Mouse (Mus musculus): ENCODE measurements around the gene Gm27027. TPM values are rescaled to one million over a fixed set of nuclear protein-coding genes. Genes with fewer than 3 reads are reported as not detected.

Gm27027 gene
- polyA plus RNA-seq, 1 experiment from 2014 or later, result not detected

GRCm38 (mm10) chr2:93926141-93926540 is 70.0 kb downstream of the Gm27027 start:
- 95% methylated on average over 8 of the region's 8 CpGs for WGBS
- no peak for ATAC-seq (ENCODE audit: insufficient read depth, low FRiP score, low TSS enrichment)

GRCm38 (mm10) chr2:93919093-93919492 is 77.1 kb downstream of the Gm27027 start:
- Histone ChIP-seq H3K27ac (ENCODE audit: low read depth, low read length) (no peak overlapping the region), H3K4me2 (ENCODE audit: low read depth) (no peak overlapping the region), H3K27me3 (ENCODE audit: control insufficient read depth, insufficient read depth, low read length) (no peaks in the 10 kb centered on the region), H3K36me3 (ENCODE audit: control insufficient read depth, insufficient read depth, low read length) (no peaks in the 10 kb centered on the region), H3K9me3 (ENCODE audit: control insufficient read depth, low read length) (no peaks in the 10 kb centered on the region), H3K4me1 (ENCODE audit: control insufficient read depth, insufficient read depth, low read length) (no peaks in the 10 kb centered on the region), H3K9ac (ENCODE audit: low read length) (no peak overlapping the region), H3K4me3 (ENCODE audit: low read depth, low read length) (no peak overlapping the region)
- WGBS, result 91% methylated on average over 3 of the region's 3 CpGs
- ATAC-seq (ENCODE audit: insufficient read depth, low FRiP score, low TSS enrichment) (no peak), DNase-seq (ENCODE audit: low spot score) (no peak)

More at GRCm38 (mm10) chr2:93926141-93926540, 70.0 kb downstream of the Gm27027 start:
- no peak overlapping the region for H3K9ac ChIP-seq (ENCODE audit: low read length)
- no peaks in the 10 kb centered on the region for H3K4me1 ChIP-seq (ENCODE audit: control insufficient read depth, insufficient read depth, low read length)
- H3K4me2 ChIP-seq (ENCODE audit: low read depth), result no peak overlapping the region
- DNase-seq (ENCODE audit: low spot score), result no peak
- no peaks in the 10 kb centered on the region for H3K9me3 ChIP-seq (ENCODE audit: control insufficient read depth, low read length)
- no peak overlapping the region for H3K4me3 ChIP-seq (ENCODE audit: low read depth, low read length)
- no peaks in the 10 kb centered on the region for H3K27me3 ChIP-seq (ENCODE audit: control insufficient read depth, insufficient read depth, low read length)
- no peaks in the 10 kb centered on the region for H3K36me3 ChIP-seq (ENCODE audit: control insufficient read depth, insufficient read depth, low read length)
- H3K27ac ChIP-seq (ENCODE audit: low read depth, low read length), result no peak overlapping the region

- Histone ChIP-seq H3K9me3 (ENCODE audit: control insufficient read depth, low read length) (no peaks in the 10 kb centered on the region), H3K36me3 (ENCODE audit: control insufficient read depth, insufficient read depth, low read length) (no peaks in the 10 kb centered on the region), H3K9ac (ENCODE audit: low read length) (no peak overlapping the region), H3K27ac (ENCODE audit: low read depth, low read length) (no peak overlapping the region), H3K4me3 (ENCODE audit: low read depth, low read length) (no peak overlapping the region), H3K27me3 (ENCODE audit: control insufficient read depth, insufficient read depth, low read length) (no peaks in the 10 kb centered on the region), H3K4me2 (ENCODE audit: low read depth) (no peak overlapping the region), H3K4me1 (ENCODE audit: control insufficient read depth, insufficient read depth, low read length) (no peaks in the 10 kb centered on the region)
- ATAC-seq (ENCODE audit: insufficient read depth, low FRiP score, low TSS enrichment), result no peak
- DNase-seq (ENCODE audit: low spot score), result no peak
- 90% methylated on average over 2 of the region's 2 CpGs for WGBS
Observed at GRCm38 (mm10) chr2:93913552-93913951, 82.6 kb downstream of the Gm27027 start.

- no peak overlapping the region for H3K4me3 ChIP-seq (ENCODE audit: low read depth, low read length)
- no peaks in the 10 kb centered on the region for H3K9me3 ChIP-seq (ENCODE audit: control insufficient read depth, low read length)
- no peak overlapping the region for H3K27ac ChIP-seq (ENCODE audit: low read depth, low read length)
- peaks cover 6% of the 10 kb centered on the region for H3K4me1 ChIP-seq (ENCODE audit: control insufficient read depth, insufficient read depth, low read length)
- H3K27me3 ChIP-seq (ENCODE audit: control insufficient read depth, insufficient read depth, low read length), result no peaks in the 10 kb centered on the region
- no peak overlapping the region for H3K4me2 ChIP-seq (ENCODE audit: low read depth)
- H3K36me3 ChIP-seq (ENCODE audit: control insufficient read depth, insufficient read depth, low read length), result no peaks in the 10 kb centered on the region
- ATAC-seq (ENCODE audit: insufficient read depth, low FRiP score, low TSS enrichment), result no peak
- 86% methylated on average over 10 of the region's 10 CpGs for WGBS
- H3K9ac ChIP-seq (ENCODE audit: low read length), result no peak overlapping the region
- DNase-seq (ENCODE audit: low spot score), result no peak
Observed at GRCm38 (mm10) chr2:93911942-93912341, 84.2 kb downstream of the Gm27027 start.

DNA sequence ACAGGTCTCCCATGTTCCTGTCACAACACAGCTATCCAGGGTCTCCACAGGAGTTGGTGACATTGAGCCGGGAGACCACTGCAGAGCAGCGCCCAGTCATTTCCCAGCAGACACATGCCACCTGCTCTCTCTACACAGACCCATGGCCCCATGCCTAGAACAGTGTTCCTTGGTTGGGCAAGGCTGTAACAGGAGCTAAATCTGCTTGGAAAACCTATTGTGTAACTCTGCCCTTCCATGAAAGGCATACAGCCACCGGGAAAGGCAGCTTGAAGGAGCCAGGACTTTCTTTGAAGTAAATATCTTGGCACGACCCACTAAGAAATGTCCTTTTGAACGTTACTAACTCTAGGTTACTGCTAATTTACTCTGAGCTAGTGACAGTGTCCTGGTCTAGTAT is 86.4 kb downstream of the Gm27027 start:
- Histone ChIP-seq H3K9me3 (ENCODE audit: control insufficient read depth, low read length) (no peaks in the 10 kb centered on the region), H3K9ac (ENCODE audit: low read length) (no peak overlapping the region), H3K4me1 (ENCODE audit: control insufficient read depth, insufficient read depth, low read length) (peaks cover 9% of the 10 kb centered on the region), H3K4me2 (ENCODE audit: low read depth) (no peak overlapping the region), H3K27ac (ENCODE audit: low read depth, low read length) (no peak overlapping the region), H3K4me3 (ENCODE audit: low read depth, low read length) (no peak overlapping the region), H3K36me3 (ENCODE audit: control insufficient read depth, insufficient read depth, low read length) (no peaks in the 10 kb centered on the region), H3K27me3 (ENCODE audit: control insufficient read depth, insufficient read depth, low read length) (no peaks in the 10 kb centered on the region)
- WGBS, result 81% methylated on average over 5 of the region's 5 CpGs
- ATAC-seq (ENCODE audit: insufficient read depth, low FRiP score, low TSS enrichment) (no peak), DNase-seq (ENCODE audit: low spot score) (no peak)

GRCm38 (mm10) chr2:93907519-93908294 is 88.4 kb downstream of the Gm27027 start:
- Histone ChIP-seq H3K9ac (ENCODE audit: low read length) (no peak overlapping the region; the same call in 1 of the 2 replicates), H3K27ac (ENCODE audit: low read depth, low read length) (no peak overlapping the region), H3K4me3 (ENCODE audit: low read depth, low read length) (no peak overlapping the region), H3K4me1 (ENCODE audit: control insufficient read depth, insufficient read depth, low read length) (peaks cover 9% of the 10 kb centered on the region), H3K27me3 (ENCODE audit: control insufficient read depth, insufficient read depth, low read length) (no peaks in the 10 kb centered on the region), H3K4me2 (ENCODE audit: low read depth) (no peak overlapping the region), H3K9me3 (ENCODE audit: control insufficient read depth, low read length) (no peaks in the 10 kb centered on the region), H3K36me3 (ENCODE audit: control insufficient read depth, insufficient read depth, low read length) (no peaks in the 10 kb centered on the region)
- 62% methylated on average over 9 of the region's 9 CpGs for WGBS
- ATAC-seq (ENCODE audit: insufficient read depth, low FRiP score, low TSS enrichment) (no peak), DNase-seq (ENCODE audit: low spot score) (no peak)

Other genes with a start within 250 kb of the Gm27027 start
- 73.6 and 77.0 TPM in 2 replicates for gene Ext2, start 173.8 kb downstream of the Gm27027 start, polyA plus RNA-seq (2014; fragmentation: Nextera tagmentation; extraction: Ambion mirVana)
- gene Accs, start 146.4 kb downstream of the Gm27027 start, polyA plus RNA-seq (2014; fragmentation: Nextera tagmentation; extraction: Ambion mirVana), result 5.6 and 7.8 TPM in 2 replicates
- gene Accsl, start 127.2 kb downstream of the Gm27027 start, polyA plus RNA-seq (2014; fragmentation: Nextera tagmentation; extraction: Ambion mirVana), result not detected in 2 replicates
- gene Gm13889, start 39.2 kb downstream of the Gm27027 start, polyA plus RNA-seq (2014; fragmentation: Nextera tagmentation; extraction: Ambion mirVana), result 5.6 and 7.5 TPM in 2 replicates
- gene Alkbh3, start 14.5 kb upstream of the Gm27027 start, polyA plus RNA-seq (2014; fragmentation: Nextera tagmentation; extraction: Ambion mirVana), result 46.6 and 47.8 TPM in 2 replicates
- gene Hsd17b12, start 161.6 kb upstream of the Gm27027 start, polyA plus RNA-seq (2014; fragmentation: Nextera tagmentation; extraction: Ambion mirVana), result 120 and 122 TPM in 2 replicates

All from neural tube, embryonic 11.5 days (tissue).